Mouse (Mus musculus) left cerebral cortex, adult 8-10 months (tissue): ENCODE results near the gene Prr15. TPM values are rescaled to one million over a fixed set of nuclear protein-coding genes. Genes with fewer than 3 reads are reported as not detected.

Source experiments
- DNase-seq, 2 experiments: peaks; one replicate each; pipeline ENCODE4 v3.0.0; 2022; ENCODE audit warnings: low spot score in 2 of 2
- total RNA-seq, 4 experiments: library from RNA; stranded (reverse); gene quantifications; 2 replicates each; pipeline ENCODE4 v1.2.4; 2022

Gene Prr15
- total RNA-seq, 4 experiments from 2014 or later = 1.1 to 2.4 (median 1.4) TPM

- no peak for DNase-seq
Observed at GRCm38 (mm10) chr6:54331765-54332164, 6.1 kb downstream of the Prr15 start.

- no peak for DNase-seq
Observed at GRCm38 (mm10) chr6:54332203-54332602, 6.6 kb downstream of the Prr15 start.

- no peak for DNase-seq
Observed at GRCm38 (mm10) chr6:54333116-54333651, 7.5 kb downstream of the Prr15 start.

DNA sequence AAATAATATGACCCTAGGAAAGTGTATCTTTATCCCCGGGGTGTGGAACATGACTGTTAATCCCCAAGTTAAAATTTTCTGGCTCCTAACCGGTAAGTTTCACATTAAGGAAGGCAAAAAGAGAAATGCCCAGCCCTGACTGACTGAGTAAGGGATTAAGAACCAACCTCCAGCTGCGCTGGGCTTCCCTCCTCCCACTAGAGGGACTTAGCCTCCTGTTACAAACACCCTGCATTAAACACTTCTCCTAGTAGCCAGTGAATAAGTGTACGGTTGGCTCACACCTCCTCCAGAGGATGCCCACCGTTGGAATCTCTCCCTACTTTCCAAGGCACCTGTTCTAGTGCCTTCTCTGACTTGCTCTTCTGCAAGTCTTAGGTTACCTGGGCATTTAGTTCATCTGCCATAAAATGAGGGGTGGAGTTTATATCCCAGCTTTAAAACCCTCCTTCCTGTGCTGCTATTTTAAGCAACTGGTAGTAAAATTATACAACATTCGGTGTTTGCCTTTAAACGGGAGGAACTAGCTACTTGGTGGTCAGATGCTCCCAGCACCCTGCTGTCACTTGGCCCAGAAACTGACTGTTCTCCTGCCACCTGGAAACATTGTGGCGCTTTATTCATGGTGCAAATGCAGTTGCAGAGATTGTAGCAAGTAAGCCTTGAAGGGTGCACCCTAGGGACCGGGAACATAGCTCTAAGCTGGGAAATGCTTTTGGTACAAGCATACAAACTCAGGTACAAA lies 8.2 kb downstream of the Prr15 start:
- DNase-seq = no peak

- no peak for DNase-seq
Observed at GRCm38 (mm10) chr6:54337321-54337720, 11.7 kb downstream of the Prr15 start.

GRCm38 (mm10) chr6:54341133-54341532 lies 15.5 kb downstream of the Prr15 start:
- DNase-seq = no peak

DNA sequence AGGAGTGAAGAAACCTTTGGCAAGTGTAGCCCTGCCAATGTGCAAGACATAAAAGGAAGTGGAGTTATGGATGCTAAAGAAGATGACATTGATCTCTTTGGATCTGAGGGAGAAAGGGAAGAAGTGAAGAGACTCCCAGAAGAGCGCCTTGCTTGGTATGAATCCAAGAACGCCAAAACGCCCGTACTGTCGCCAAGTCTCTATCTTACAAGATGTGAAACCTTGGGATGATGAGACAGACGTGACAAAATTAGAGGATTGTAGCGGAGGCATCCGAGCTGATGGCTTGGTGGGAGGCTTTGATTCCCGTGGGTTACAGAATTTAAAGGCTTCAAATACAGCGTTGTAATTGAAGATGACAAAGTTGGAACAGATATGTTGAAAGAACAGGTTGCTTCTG lies 16.6 kb downstream of the Prr15 start:
- no peak for DNase-seq

GRCm38 (mm10) chr6:54351860-54352259 lies 26.2 kb downstream of the Prr15 start:
- no peak for DNase-seq

DNA sequence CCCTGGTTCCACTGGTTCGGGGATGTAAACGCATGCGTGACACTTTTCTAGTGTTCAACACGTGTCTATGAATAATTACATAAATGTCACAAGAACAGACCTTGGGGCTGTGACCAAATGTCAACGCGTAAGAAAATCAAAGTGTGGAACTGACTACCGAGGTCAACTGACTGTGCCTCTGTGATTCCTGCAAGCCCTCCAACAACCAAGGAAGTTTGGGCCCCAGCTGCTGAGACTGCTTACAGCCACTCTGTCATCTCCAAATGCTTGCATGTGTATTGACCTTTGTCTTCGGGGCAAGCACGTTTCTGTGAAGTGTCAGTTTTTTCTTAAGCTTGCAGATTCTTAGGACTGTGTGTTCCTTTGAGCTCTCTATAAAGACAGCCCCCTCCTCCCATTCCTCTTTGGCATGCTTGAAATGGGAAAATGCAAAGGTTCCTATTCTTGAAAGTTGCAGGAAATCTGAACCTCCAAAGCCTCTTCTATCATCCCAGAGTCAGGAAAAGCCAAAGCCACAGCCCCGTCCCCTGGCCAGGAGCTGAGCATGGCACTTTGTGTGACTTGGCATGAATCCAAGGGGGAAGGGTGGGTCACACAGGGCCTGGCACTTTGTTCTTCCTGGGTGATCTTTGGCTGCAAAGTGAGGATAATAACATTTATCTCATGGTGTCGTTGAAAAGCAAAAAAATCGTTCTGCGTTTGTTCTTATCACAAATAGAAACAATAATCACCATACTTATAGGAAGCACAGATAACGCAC lies 27.5 kb downstream of the Prr15 start:
- no peak for DNase-seq

DNA sequence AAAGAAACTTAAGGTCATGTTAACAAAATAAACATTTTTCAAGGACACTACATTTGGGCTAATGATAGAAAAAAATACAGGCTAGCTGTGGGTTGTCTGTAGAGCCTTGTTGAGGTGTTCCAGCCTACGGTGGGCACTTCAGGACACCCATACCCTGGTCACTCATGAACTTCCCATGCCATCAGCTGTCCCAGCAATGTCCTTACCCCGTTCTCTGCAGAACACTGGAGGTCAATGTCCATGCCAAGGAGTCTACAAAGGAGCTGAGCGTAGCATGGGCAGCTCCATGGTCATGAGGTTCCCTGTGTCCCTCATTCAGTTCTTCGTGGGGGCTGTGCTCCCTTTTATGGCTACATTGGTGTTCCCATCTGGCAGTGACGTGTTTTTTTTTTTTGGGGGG lies 28.1 kb downstream of the Prr15 start:
- DNase-seq = no peak

DNA sequence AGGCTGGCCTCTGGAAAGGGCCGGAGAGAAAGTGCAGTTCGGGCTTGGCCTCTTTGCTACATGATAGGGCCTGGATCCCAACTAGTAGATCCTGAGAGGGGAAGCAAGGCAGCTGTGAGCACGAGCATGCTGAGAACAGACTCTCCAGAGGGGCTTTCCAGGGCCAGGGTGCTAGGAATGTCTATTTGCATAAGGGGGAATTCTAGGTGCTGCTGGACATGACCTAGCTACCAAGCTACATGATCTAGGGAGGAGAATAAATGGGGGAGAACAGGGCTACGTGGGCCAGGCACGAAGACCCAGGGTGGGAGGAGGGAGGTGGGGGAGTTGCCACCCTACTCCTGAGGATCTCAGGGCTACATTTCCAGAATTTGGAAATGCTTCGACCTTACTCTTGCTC lies 30.0 kb downstream of the Prr15 start:
- DNase-seq = no peak

- DNase-seq = no peak
Observed at GRCm38 (mm10) chr6:54362526-54363324, 37.1 kb downstream of the Prr15 start.

GRCm38 (mm10) chr6:54364406-54365136 lies 38.9 kb downstream of the Prr15 start:
- DNase-seq = no peak

GRCm38 (mm10) chr6:54366607-54367006 lies 41.0 kb downstream of the Prr15 start:
- DNase-seq = no peak

- DNase-seq = no peak
Observed at GRCm38 (mm10) chr6:54368071-54368470, 42.4 kb downstream of the Prr15 start.

GRCm38 (mm10) chr6:54369913-54370542 lies 44.4 kb downstream of the Prr15 start:
- no peak for DNase-seq

- no peak for DNase-seq
Observed at GRCm38 (mm10) chr6:54371874-54372273, 46.2 kb downstream of the Prr15 start.

GRCm38 (mm10) chr6:54379356-54379755 lies 53.7 kb downstream of the Prr15 start:
- no peak for DNase-seq
